10 mouse cellular contexts compared by ENCODE assay signal in the genomic region with DNA sequence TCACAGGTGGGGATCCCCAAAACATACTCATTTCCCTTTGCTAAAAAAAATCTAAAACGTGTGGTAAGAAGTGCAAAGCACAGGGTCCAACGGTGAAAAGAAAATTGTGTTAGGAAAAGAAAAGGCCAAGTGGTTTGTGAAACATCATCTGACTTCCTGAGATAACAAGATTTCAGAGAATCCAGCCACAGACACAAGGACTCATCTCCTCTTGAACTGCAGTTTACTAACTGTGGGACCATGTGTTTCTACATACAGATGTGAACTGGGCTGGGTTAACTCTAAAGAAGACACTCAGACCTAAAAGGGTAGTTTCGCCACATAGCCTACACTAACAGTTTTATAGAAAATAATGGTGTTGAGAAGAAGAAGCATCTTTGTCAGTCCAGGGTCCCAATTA.
"Had no signal": no experiment of that assay in that cellular context is flagged by ENCODE, and none has a peak within 500 bp of the region (broad histone marks: within the 10 kb centered on the region; RNA-seq: fewer than 3 reads in every experiment).

No protein-coding gene starts in this region.

- H3K4me2 ChIP-seq: limb, embryonic 15.5 days; midbrain, embryonic 11.5 days; midbrain, embryonic 15.5 days; neural tube, embryonic 12.5 days had no signal

- H3K9ac ChIP-seq: limb, embryonic 15.5 days; liver, embryonic 14.5 days; midbrain, embryonic 15.5 days; neural tube, embryonic 12.5 days had no signal

- H3K4me3 ChIP-seq: limb, embryonic 15.5 days; midbrain, embryonic 15.5 days; neural tube, embryonic 12.5 days had no signal

- H3K27ac ChIP-seq: liver, embryonic 14.5 days; midbrain, embryonic 15.5 days; neural tube, embryonic 12.5 days had no signal

- H3K9me3 ChIP-seq: limb, embryonic 15.5 days; midbrain, embryonic 15.5 days; neural tube, embryonic 12.5 days had no signal

- H3K27me3 ChIP-seq: limb, embryonic 15.5 days; midbrain, embryonic 15.5 days; neural tube, embryonic 12.5 days had no signal

- H3K4me1 ChIP-seq: midbrain, embryonic 15.5 days; neural tube, embryonic 12.5 days had no signal

- DNase-seq: kidney, postnatal 25 days; layer of hippocampus, postnatal 36 days; lung, adult 18-20 months; thymus, adult 18-20 months; thymus, postnatal 14 days had no signal

- ATAC-seq: midbrain, embryonic 15.5 days had no signal
